Comparison of ENCODE assay signal across 14 mouse cellular contexts in the genomic region with DNA sequence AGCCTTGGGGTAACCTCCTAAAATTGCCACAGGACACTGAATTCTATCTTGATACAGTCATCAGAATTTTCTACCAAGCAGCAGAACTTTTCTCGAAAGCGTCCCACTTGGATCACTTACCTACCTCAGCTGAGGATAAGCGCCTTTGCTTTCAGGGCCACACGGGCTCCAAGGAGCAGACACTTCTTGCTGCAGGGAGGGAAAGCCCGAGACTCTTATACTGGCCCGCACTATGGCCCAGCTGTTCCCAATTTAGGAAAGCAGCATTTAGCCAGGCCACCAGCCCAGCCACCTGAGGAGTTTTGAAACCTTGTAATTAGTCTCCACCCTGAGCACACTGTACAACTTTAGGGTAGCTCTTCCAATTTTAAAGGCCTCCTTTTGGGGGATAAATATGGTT.
"Had no signal": no experiment of that assay in that cellular context is flagged by ENCODE, and none has a peak within 500 bp of the region (broad histone marks: within the 10 kb centered on the region; RNA-seq: fewer than 3 reads in every experiment).

No protein-coding gene starts in this region.

- H3K9me3 ChIP-seq: kidney, embryonic 15.5 days; liver, embryonic 15.5 days; midbrain, embryonic 10.5 days; midbrain, embryonic 15.5 days; neural tube, embryonic 12.5 days had no signal

- H3K27me3 ChIP-seq: kidney, embryonic 15.5 days; limb, embryonic 13.5 days; liver, embryonic 15.5 days; midbrain, embryonic 15.5 days; neural tube, embryonic 12.5 days had no signal

- H3K36me3 ChIP-seq: kidney, embryonic 15.5 days; limb, embryonic 13.5 days; liver, embryonic 15.5 days; midbrain, embryonic 10.5 days; midbrain, embryonic 15.5 days; neural tube, embryonic 12.5 days had no signal

- H3K9ac ChIP-seq: kidney, embryonic 15.5 days; limb, embryonic 13.5 days; liver, embryonic 15.5 days; midbrain, embryonic 15.5 days; neural tube, embryonic 12.5 days had no signal

- H3K4me3 ChIP-seq: kidney, embryonic 15.5 days; left cerebral cortex, adult 2 months; limb, embryonic 13.5 days; liver, embryonic 15.5 days; midbrain, embryonic 10.5 days; midbrain, embryonic 15.5 days; neural tube, embryonic 12.5 days had no signal

- H3K27ac ChIP-seq: kidney, embryonic 15.5 days; left cerebral cortex, adult 2 months; limb, embryonic 13.5 days; liver, embryonic 15.5 days; midbrain, embryonic 10.5 days; midbrain, embryonic 15.5 days; neural tube, embryonic 12.5 days had no signal

- H3K4me1 ChIP-seq: liver, embryonic 15.5 days; midbrain, embryonic 10.5 days; midbrain, embryonic 15.5 days; neural tube, embryonic 12.5 days had no signal

- ATAC-seq: lung, postnatal 0 days; midbrain, embryonic 15.5 days had no signal

- H3K4me2 ChIP-seq: kidney, embryonic 15.5 days; limb, embryonic 13.5 days; liver, embryonic 11.5 days; liver, embryonic 15.5 days; midbrain, embryonic 15.5 days; neural tube, embryonic 12.5 days had no signal

- DNase-seq: kidney, adult 2 months; kidney, postnatal 25 days; lung, adult 2 months; lung, postnatal 36 days; thymus, postnatal 36 days had no signal
